Mouse (Mus musculus): ENCODE results near the gene Nrxn2. TPM values are rescaled to one million over a fixed set of nuclear protein-coding genes. Genes with fewer than 3 reads are reported as not detected.

Nrxn2 gene
- polyA plus RNA-seq, 1 experiment from 2014 or later, result 0.98 TPM

DNA sequence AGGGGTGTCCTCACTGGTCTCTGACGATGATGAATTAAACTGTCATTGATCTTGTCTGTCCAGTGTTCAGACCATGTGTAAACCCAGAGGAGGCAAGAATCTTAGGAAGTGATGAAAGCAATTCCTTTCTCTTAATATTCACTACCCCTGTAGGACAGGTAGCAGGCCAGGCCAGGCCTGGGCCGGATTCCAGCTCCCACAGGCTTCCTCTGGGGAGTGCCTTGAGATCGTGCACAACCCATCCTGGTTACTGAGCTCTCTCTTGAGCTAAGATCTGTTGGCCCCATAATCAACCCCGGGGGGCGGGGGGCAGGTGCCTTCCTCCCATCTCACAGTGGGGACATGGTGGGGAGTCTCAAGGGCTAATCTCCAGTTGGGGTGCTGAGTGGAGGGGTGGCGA is 146.6 kb downstream of the Nrxn2 start:
- H3K9ac ChIP-seq (ENCODE audit: low read length), result no peak overlapping the region

DNA sequence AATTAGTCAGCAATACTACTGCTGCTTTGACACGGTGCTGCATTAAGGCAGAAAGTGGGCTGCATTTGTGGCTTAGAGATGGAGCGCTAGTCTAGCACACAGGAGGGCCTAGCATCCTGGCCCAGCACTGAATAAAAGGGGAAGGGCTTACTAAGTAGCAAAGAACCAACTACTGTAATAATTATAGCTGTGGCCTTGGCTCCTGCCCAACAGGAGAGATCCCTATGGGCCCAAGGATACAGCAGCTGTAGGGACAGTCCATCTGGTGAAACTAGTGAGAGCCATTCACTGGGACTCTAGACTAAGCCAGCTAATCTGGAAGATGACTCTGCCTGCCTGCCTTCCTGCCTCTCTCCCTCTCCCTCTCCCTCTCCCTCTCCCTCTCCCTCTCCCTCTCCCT is 147.9 kb downstream of the Nrxn2 start:
- Histone ChIP-seq H3K9ac (ENCODE audit: low read length) (no peak overlapping the region), H3K27ac (ENCODE audit: low read length) (no peak overlapping the region), H3K36me3 (ENCODE audit: control insufficient read depth, insufficient read depth, low read length) (no peaks in the 10 kb centered on the region), H3K4me2 (ENCODE audit: low read depth, low read length) (no peak overlapping the region), H3K9me3 (replicated peaks; ENCODE audit: control insufficient read depth, low read length) (no peaks in the 10 kb centered on the region), H3K4me3 (replicated peaks; ENCODE audit: low read length) (no peak overlapping the region), H3K27me3 (ENCODE audit: control insufficient read depth, insufficient read depth, low read length) (no peaks in the 10 kb centered on the region), H3K4me1 (ENCODE audit: control insufficient read depth, insufficient read depth, low read length) (no peaks in the 10 kb centered on the region)
- WGBS, result 84% methylated on average over 2 of the region's 2 CpGs
- ATAC-seq (ENCODE audit: insufficient read depth, low FRiP score), result no peak

More for the DNA sequence above, 146.6 kb downstream of the Nrxn2 start:
- WGBS, result 80% methylated on average over 6 of the region's 6 CpGs
- Histone ChIP-seq H3K4me2 (ENCODE audit: low read depth, low read length) (no peak overlapping the region), H3K27ac (ENCODE audit: low read length) (no peak overlapping the region), H3K36me3 (ENCODE audit: control insufficient read depth, insufficient read depth, low read length) (no peaks in the 10 kb centered on the region), H3K4me1 (ENCODE audit: control insufficient read depth, insufficient read depth, low read length) (no peaks in the 10 kb centered on the region), H3K4me3 (replicated peaks; ENCODE audit: low read length) (no peak overlapping the region), H3K9me3 (replicated peaks; ENCODE audit: control insufficient read depth, low read length) (no peaks in the 10 kb centered on the region), H3K27me3 (ENCODE audit: control insufficient read depth, insufficient read depth, low read length) (no peaks in the 10 kb centered on the region)
- ATAC-seq (ENCODE audit: insufficient read depth, low FRiP score), result no peak

DNA sequence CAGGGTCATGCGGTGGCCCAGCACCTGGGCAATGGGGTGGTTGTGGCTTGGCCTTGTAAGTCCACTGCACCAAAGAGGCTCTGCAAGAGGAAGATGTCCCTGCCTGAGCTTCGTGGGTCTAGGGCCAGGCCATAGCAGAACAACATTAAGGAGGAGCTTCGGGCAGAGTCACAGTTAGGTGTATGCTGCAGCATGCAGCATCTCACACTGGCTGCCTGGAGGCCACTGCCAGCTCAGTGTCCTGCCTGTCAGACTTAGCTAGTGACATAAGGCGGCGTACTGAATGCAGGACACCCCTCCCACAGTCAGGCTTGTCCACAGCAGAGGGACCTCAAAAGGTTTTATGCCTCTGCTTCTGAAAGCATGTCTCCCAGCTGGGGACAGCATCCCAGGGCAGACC is 150.5 kb downstream of the Nrxn2 start:
- no peak overlapping the region for H3K4me2 ChIP-seq (ENCODE audit: low read depth, low read length)
- no peak for ATAC-seq (ENCODE audit: insufficient read depth, low FRiP score)
- 76% methylated on average over 5 of the region's 5 CpGs for WGBS
- no peak overlapping the region for H3K9ac ChIP-seq (ENCODE audit: low read length)
- H3K9me3 ChIP-seq (replicated peaks; ENCODE audit: control insufficient read depth, low read length), result no peaks in the 10 kb centered on the region
- H3K27ac ChIP-seq (ENCODE audit: low read length), result no peak overlapping the region
- no peaks in the 10 kb centered on the region for H3K4me1 ChIP-seq (ENCODE audit: control insufficient read depth, insufficient read depth, low read length)
- H3K36me3 ChIP-seq (ENCODE audit: control insufficient read depth, insufficient read depth, low read length), result no peaks in the 10 kb centered on the region
- no peak overlapping the region for H3K4me3 ChIP-seq (replicated peaks; ENCODE audit: low read length)
- H3K27me3 ChIP-seq (ENCODE audit: control insufficient read depth, insufficient read depth, low read length), result no peaks in the 10 kb centered on the region

DNA sequence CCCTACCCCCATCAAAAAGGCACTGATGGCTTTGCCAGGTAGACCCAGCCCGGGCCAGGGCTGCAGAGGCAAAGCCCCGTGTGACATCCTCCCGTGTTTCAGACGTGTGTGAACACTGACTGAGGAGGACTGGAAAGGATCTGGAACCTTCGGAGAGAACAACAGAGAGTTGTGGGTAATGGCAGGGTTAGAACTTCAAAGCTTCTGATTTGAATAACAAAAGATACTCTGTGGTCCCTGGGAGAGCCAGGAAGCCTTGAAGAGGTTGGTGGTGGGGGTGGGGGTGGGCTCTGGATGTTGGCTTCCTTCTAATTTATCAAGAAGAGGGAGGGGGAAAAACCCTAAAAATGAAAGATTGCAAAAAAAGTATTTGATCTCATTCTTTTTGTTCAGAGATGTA is 151.0 kb downstream of the Nrxn2 start:
- H3K4me3 ChIP-seq (replicated peaks; ENCODE audit: low read length), result no peak overlapping the region
- H3K9ac ChIP-seq (ENCODE audit: low read length), result no peak overlapping the region
- H3K27me3 ChIP-seq (ENCODE audit: control insufficient read depth, insufficient read depth, low read length), result no peaks in the 10 kb centered on the region
- no peaks in the 10 kb centered on the region for H3K4me1 ChIP-seq (ENCODE audit: control insufficient read depth, insufficient read depth, low read length)
- H3K27ac ChIP-seq (ENCODE audit: low read length), result no peak overlapping the region
- no peaks in the 10 kb centered on the region for H3K9me3 ChIP-seq (replicated peaks; ENCODE audit: control insufficient read depth, low read length)
- no peak for ATAC-seq (ENCODE audit: insufficient read depth, low FRiP score)
- no peak overlapping the region for H3K4me2 ChIP-seq (ENCODE audit: low read depth, low read length)
- WGBS, result 38% methylated on average over 5 of the region's 5 CpGs
- no peaks in the 10 kb centered on the region for H3K36me3 ChIP-seq (ENCODE audit: control insufficient read depth, insufficient read depth, low read length)

DNA sequence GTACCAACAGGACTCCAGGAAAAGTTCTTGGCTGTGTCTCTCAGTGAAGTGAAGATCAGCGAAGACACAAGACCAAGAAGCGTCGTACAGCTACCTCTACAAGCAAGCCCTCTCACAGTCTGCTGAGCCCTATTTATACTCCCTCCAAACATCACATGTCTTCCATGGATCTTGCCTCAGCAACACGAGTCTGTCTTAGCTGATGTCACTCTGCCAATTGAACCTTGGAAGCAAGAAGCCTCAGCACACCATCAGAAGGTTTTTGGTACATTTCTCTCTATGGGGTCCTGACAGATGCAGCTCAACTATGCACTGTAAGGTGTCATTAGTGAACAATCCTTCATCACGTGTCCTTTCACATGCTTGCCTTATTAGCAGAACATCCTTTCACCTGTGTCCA is 152.9 kb downstream of the Nrxn2 start:
- Histone ChIP-seq H3K4me1 (ENCODE audit: control insufficient read depth, insufficient read depth, low read length) (no peaks in the 10 kb centered on the region), H3K9me3 (replicated peaks; ENCODE audit: control insufficient read depth, low read length) (no peaks in the 10 kb centered on the region), H3K27me3 (ENCODE audit: control insufficient read depth, insufficient read depth, low read length) (no peaks in the 10 kb centered on the region; the same call in 1 of the 2 replicates), H3K4me3 (replicated peaks; ENCODE audit: low read length) (no peak overlapping the region), H3K36me3 (ENCODE audit: control insufficient read depth, insufficient read depth, low read length) (no peaks in the 10 kb centered on the region), H3K27ac (ENCODE audit: low read length) (no peak overlapping the region), H3K9ac (ENCODE audit: low read length) (no peak overlapping the region), H3K4me2 (ENCODE audit: low read depth, low read length) (no peak overlapping the region)
- WGBS, result 72% methylated on average over 5 of the region's 5 CpGs
- ATAC-seq (ENCODE audit: insufficient read depth, low FRiP score), result no peak

DNA sequence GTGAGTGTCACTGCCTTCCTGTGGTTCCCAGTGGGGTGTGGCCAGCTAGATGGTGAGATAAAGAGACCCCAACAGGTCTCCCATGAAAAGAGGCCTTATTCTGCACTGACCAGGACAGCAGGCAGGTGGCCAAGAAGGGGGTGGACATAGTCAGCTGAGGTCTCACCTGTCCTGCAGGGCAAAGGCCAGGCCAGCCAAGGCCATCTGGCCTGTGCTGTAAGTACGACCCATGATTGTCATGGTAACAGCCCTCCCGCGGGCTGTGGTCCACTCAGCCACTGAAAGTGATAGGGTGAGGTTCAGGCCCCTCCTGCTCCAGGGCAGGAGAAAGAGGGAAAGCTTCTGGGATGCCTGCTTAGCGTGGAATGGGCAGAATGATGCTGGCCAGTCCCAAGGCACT is 153.5 kb downstream of the Nrxn2 start:
- H3K27me3 ChIP-seq (ENCODE audit: control insufficient read depth, insufficient read depth, low read length), result no peaks in the 10 kb centered on the region; the same call in 1 of the 2 replicates
- H3K4me1 ChIP-seq (ENCODE audit: control insufficient read depth, insufficient read depth, low read length), result no peaks in the 10 kb centered on the region
- no peak overlapping the region for H3K9ac ChIP-seq (ENCODE audit: low read length)
- 33% methylated on average over 4 of the region's 4 CpGs for WGBS
- H3K4me3 ChIP-seq (replicated peaks; ENCODE audit: low read length), result no peak overlapping the region
- no peaks in the 10 kb centered on the region for H3K36me3 ChIP-seq (ENCODE audit: control insufficient read depth, insufficient read depth, low read length)
- H3K27ac ChIP-seq (ENCODE audit: low read length), result no peak overlapping the region
- no peak for ATAC-seq (ENCODE audit: insufficient read depth, low FRiP score)
- H3K4me2 ChIP-seq (ENCODE audit: low read depth, low read length), result no peak overlapping the region
- H3K9me3 ChIP-seq (replicated peaks; ENCODE audit: control insufficient read depth, low read length), result no peaks in the 10 kb centered on the region

Small RNA genes lying within 50 kb of the gene (microRNA-seq; reads per million reads assigned to microRNA genes)
- not detected for gene Gm26460

Other genes starting within 250 kb of the Nrxn2 start
- gene Majin, start 234.3 kb upstream of the Nrxn2 start, polyA plus RNA-seq (2015; fragmentation: Nextera tagmentation; extraction: Ambion mirVana), result not detected in 2 replicates
- gene Gpha2, start 192.4 kb upstream of the Nrxn2 start, polyA plus RNA-seq (2015; fragmentation: Nextera tagmentation; extraction: Ambion mirVana), result 0.41 and 0.48 TPM in 2 replicates
- gene Ppp2r5b, start 182.9 kb upstream of the Nrxn2 start, polyA plus RNA-seq (2015; fragmentation: Nextera tagmentation; extraction: Ambion mirVana), result 20.6 and 22.1 TPM in 2 replicates
- gene Atg2a, start 177.1 kb upstream of the Nrxn2 start, polyA plus RNA-seq (2015; fragmentation: Nextera tagmentation; extraction: Ambion mirVana), result 9.3 and 11.2 TPM in 2 replicates
- gene Ehd1, start 142.0 kb upstream of the Nrxn2 start, polyA plus RNA-seq (2015; fragmentation: Nextera tagmentation; extraction: Ambion mirVana), result 77.2 and 98.4 TPM in 2 replicates
- gene Cdc42bpg, start 112.3 kb upstream of the Nrxn2 start, polyA plus RNA-seq (2015; fragmentation: Nextera tagmentation; extraction: Ambion mirVana), result 1.9 and 2.0 TPM in 2 replicates
- 59.0 and 60.2 TPM in 2 replicates for gene Men1, start 83.8 kb upstream of the Nrxn2 start, polyA plus RNA-seq (2015; fragmentation: Nextera tagmentation; extraction: Ambion mirVana)
- gene Map4k2, start 77.6 kb upstream of the Nrxn2 start, polyA plus RNA-seq (2015; fragmentation: Nextera tagmentation; extraction: Ambion mirVana), result 11.4 and 11.8 TPM in 2 replicates
- gene Sf1, start 55.0 kb upstream of the Nrxn2 start, polyA plus RNA-seq (2015; fragmentation: Nextera tagmentation; extraction: Ambion mirVana), result 94.5 and 95.1 TPM in 2 replicates
- gene Pygm, start 34.3 kb upstream of the Nrxn2 start, polyA plus RNA-seq (2015; fragmentation: Nextera tagmentation; extraction: Ambion mirVana), result 17.7 and 55.0 TPM in 2 replicates
- 72.6 and 74.2 TPM in 2 replicates for gene Rasgrp2, start 19.4 kb upstream of the Nrxn2 start, polyA plus RNA-seq (2015; fragmentation: Nextera tagmentation; extraction: Ambion mirVana)
- gene Slc22a12, start 124.3 kb downstream of the Nrxn2 start, polyA plus RNA-seq (2015; fragmentation: Nextera tagmentation; extraction: Ambion mirVana), result not detected in 2 replicates

All from stomach, embryonic 16.5 days (tissue).